Mouse (Mus musculus): ENCODE measurements around the gene C1qtnf4. TPM values are rescaled to one million over a fixed set of nuclear protein-coding genes. Genes with fewer than 3 reads are reported as not detected.

Gene C1qtnf4
- polyA plus RNA-seq, 1 experiment, result 1.7 TPM

DNA sequence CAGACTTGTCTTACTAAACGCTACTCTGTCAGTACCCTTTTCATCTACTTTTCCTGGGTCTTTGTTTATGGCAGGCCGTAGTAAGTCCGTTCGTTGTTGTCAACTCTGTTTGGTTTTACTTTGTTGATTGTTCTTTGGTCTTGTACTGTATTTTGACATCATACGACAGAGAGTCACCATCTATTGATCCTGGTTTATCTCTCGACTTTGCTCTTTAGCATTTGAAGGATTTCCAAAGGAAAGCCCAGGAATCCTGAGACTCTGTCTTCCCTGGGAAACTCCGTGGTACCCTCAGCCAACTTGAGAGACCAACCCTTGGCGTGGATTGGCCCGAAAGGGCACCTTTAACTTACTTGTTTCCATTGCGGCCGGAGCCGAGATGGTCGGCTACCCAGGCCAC lies 42.9 kb downstream of the C1qtnf4 start:
- no peak for DNase-seq (ENCODE audit: low read depth in 1 of 2, low spot score in 2 of 2)
- no peaks in the 10 kb centered on the region for H3K36me3 ChIP-seq (ENCODE audit: control insufficient read depth, insufficient read depth, low read length)
- H3K27ac ChIP-seq (ENCODE audit: insufficient read depth, low read length), result no peak overlapping the region
- 91% methylated on average over 13 of the region's 13 CpGs for WGBS
- no peak for TF ChIP-seq CTCF (IDR thresholded peaks at IDR 0.05; ENCODE audit: extremely low read depth, insufficient read depth, insufficient read length, insufficient replicate concordance)
- TF ChIP-seq POLR2A (IDR thresholded peaks at IDR 0.05; ENCODE audit: low read depth, low read length), result no peak
- no peaks in the 10 kb centered on the region for H3K4me1 ChIP-seq (ENCODE audit: control insufficient read depth, insufficient read depth, insufficient read length)
- H3K27me3 ChIP-seq (ENCODE audit: control insufficient read depth, insufficient read depth, low read length), result no peaks in the 10 kb centered on the region
- H3K4me3 ChIP-seq (ENCODE audit: extremely low read depth, insufficient read depth, insufficient read length), result no peak overlapping the region

DNA sequence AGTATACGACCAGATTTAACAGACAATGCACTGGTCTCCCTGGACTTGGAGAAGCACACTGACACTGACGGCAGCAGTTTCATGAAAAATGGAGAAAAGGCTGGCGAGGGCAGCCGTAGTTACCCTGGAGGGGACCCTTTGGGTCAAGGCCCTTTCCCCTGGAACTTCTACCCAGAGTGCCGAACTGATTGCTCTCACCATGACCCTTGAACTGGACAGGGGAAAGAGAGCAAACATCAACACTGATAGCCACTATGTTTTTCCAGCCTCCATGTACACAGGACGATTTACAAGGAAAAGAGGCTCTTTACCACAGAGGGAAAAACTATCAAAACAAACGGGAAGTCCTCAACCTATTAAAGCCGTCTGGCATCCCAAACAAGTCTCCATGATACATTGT lies 46.2 kb downstream of the C1qtnf4 start:
- Histone ChIP-seq H3K4me1 (ENCODE audit: control insufficient read depth, insufficient read depth, insufficient read length) (no peaks in the 10 kb centered on the region), H3K27me3 (ENCODE audit: control insufficient read depth, insufficient read depth, low read length) (no peaks in the 10 kb centered on the region), H3K27ac (ENCODE audit: insufficient read depth, low read length) (no peak overlapping the region), H3K36me3 (ENCODE audit: control insufficient read depth, insufficient read depth, low read length) (no peaks in the 10 kb centered on the region), H3K4me3 (ENCODE audit: extremely low read depth, insufficient read depth, insufficient read length) (no peak overlapping the region)
- no peak for TF ChIP-seq POLR2A (IDR thresholded peaks at IDR 0.05; ENCODE audit: low read depth, low read length)
- no peak for DNase-seq (ENCODE audit: low read depth in 1 of 2, low spot score in 2 of 2)
- 87% methylated on average over 8 of the region's 8 CpGs for WGBS

DNA sequence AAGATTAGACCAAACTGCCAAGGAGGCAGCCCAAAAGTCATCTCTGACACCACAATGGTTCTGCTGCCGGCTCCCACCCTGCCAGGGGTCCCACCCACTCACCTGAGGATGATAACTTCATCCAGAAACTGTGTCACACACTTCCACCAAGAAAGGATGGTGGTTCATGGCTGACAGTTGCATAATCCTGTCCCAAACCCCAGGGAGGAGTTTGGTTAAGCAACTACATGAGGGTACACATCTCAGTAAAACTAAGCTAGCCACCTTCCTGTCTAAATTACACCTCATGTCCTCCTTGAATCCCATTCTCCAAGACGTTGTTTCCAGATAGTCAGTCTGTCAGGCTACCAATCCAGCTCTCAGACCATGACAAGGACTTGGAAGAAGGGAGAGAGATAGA lies 46.6 kb downstream of the C1qtnf4 start:
- DNase-seq (ENCODE audit: low read depth in 1 of 2, low spot score in 2 of 2), result no peak
- Histone ChIP-seq H3K4me3 (ENCODE audit: extremely low read depth, insufficient read depth, insufficient read length) (no peak overlapping the region), H3K27me3 (ENCODE audit: control insufficient read depth, insufficient read depth, low read length) (no peaks in the 10 kb centered on the region), H3K4me1 (ENCODE audit: control insufficient read depth, insufficient read depth, insufficient read length) (no peaks in the 10 kb centered on the region), H3K27ac (ENCODE audit: insufficient read depth, low read length) (no peak overlapping the region), H3K36me3 (ENCODE audit: control insufficient read depth, insufficient read depth, low read length) (no peaks in the 10 kb centered on the region)
- TF ChIP-seq CTCF (IDR thresholded peaks at IDR 0.05; ENCODE audit: extremely low read depth, insufficient read depth, insufficient read length, insufficient replicate concordance) (no peak), POLR2A (IDR thresholded peaks at IDR 0.05; ENCODE audit: low read depth, low read length) (no peak)
- WGBS, result 76% methylated on average over 2 of the region's 2 CpGs

DNA sequence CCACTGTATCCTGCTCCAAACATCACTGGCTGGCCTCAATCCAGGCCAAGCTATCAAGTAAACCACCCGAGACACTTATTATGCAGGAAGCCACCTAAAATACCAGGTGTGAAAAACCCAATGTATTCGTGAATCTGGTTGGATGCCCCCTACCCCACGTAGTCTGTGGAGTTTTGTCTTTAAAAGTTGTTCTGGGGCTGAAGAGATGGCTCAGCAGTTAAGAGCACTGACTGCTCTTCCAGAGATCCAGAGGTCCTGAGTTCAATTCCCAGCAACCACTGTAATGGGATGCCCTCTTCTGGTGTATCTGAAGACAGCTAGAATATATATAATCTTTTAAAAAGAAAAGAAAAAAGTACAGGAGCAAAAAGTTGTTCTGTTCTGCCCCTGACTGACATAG lies 52.7 kb downstream of the C1qtnf4 start:
- no peak overlapping the region for H3K4me3 ChIP-seq (ENCODE audit: extremely low read depth, insufficient read depth, insufficient read length)
- H3K4me1 ChIP-seq (ENCODE audit: control insufficient read depth, insufficient read depth, insufficient read length), result peaks cover 3% of the 10 kb centered on the region; the same call in 1 of the 2 replicates
- TF ChIP-seq POLR2A (IDR thresholded peaks at IDR 0.05; ENCODE audit: low read depth, low read length) (no peak), CTCF (IDR thresholded peaks at IDR 0.05; ENCODE audit: extremely low read depth, insufficient read depth, insufficient read length, insufficient replicate concordance) (no peak)
- DNase-seq (ENCODE audit: low read depth in 1 of 2, low spot score in 2 of 2), result no peak
- 79% methylated on average over 3 of the region's 3 CpGs for WGBS
- no peaks in the 10 kb centered on the region for H3K36me3 ChIP-seq (ENCODE audit: control insufficient read depth, insufficient read depth, low read length)
- no peaks in the 10 kb centered on the region for H3K27me3 ChIP-seq (ENCODE audit: control insufficient read depth, insufficient read depth, low read length)
- H3K27ac ChIP-seq (ENCODE audit: insufficient read depth, low read length), result no peak overlapping the region

DNA sequence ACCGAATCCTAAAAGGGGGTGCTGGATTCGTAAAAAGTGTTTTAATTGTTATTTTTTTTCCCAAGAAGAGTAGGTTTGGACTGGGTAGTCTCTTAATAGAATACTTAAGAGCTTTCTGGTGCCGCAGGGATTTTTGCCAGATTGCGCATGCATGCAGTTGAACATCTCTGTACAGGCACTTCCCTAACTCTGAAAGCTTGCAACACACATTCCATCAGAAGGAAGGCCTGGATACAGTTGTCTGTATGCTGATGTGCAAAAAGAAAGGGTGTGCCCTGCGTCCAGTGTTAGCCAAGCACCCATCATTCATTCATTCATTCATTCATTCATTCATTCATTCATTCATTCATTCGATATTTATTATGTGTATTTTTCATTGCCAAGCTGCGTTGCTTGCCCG lies 54.1 kb downstream of the C1qtnf4 start:
- H3K27ac ChIP-seq (ENCODE audit: insufficient read depth, low read length), result 0 out of 2 replicates have a peak overlapping the region, but pooled peaks have one; percentile 16
- no peak for DNase-seq (ENCODE audit: low read depth in 1 of 2, low spot score in 2 of 2)
- H3K4me1 ChIP-seq (ENCODE audit: control insufficient read depth, insufficient read depth, insufficient read length), result peaks cover 3% of the 10 kb centered on the region; the same call in 1 of the 2 replicates
- H3K36me3 ChIP-seq (ENCODE audit: control insufficient read depth, insufficient read depth, low read length), result no peaks in the 10 kb centered on the region
- TF ChIP-seq POLR2A (IDR thresholded peaks at IDR 0.05; ENCODE audit: low read depth, low read length) (no peak), CTCF (IDR thresholded peaks at IDR 0.05; ENCODE audit: extremely low read depth, insufficient read depth, insufficient read length, insufficient replicate concordance) (no peak)
- 44% methylated on average over 8 of the region's 8 CpGs for WGBS
- H3K27me3 ChIP-seq (ENCODE audit: control insufficient read depth, insufficient read depth, low read length), result no peaks in the 10 kb centered on the region
- peak overlapping the region; percentile 54 for H3K4me3 ChIP-seq (ENCODE audit: extremely low read depth, insufficient read depth, insufficient read length)

Other genes with a start within 250 kb of the C1qtnf4 start
- gene Nup160, start 208.6 kb upstream of the C1qtnf4 start, polyA plus RNA-seq (2012; rRNA removed), result 10.3 and 11.5 TPM in 2 replicates
- 45.3 and 48.1 TPM in 2 replicates for gene Fnbp4, start 140.5 kb upstream of the C1qtnf4 start, polyA plus RNA-seq (2012; rRNA removed)
- 0.06 and 0.12 TPM in 2 replicates for gene Agbl2, start 103.1 kb upstream of the C1qtnf4 start, polyA plus RNA-seq (2012; rRNA removed)
- 18.5 and 21.4 TPM in 2 replicates for gene Mtch2, start 38.7 kb upstream of the C1qtnf4 start, polyA plus RNA-seq (2012; rRNA removed)
- gene Kbtbd4, start 18.9 kb downstream of the C1qtnf4 start, polyA plus RNA-seq (2012; rRNA removed), result 11.8 and 12.1 TPM in 2 replicates
- 54.7 and 59.7 TPM in 2 replicates for gene Ndufs3, start 19.0 kb downstream of the C1qtnf4 start, polyA plus RNA-seq (2012; rRNA removed)
- 35.3 TPM in 2 replicates for gene Celf1, start 54.5 kb downstream of the C1qtnf4 start, polyA plus RNA-seq (2012; rRNA removed)
- 1.3 and 1.6 TPM in 2 replicates for gene Rapsn, start 149.8 kb downstream of the C1qtnf4 start, polyA plus RNA-seq (2012; rRNA removed)
- 37.0 and 43.3 TPM in 2 replicates for gene Psmc3, start 168.1 kb downstream of the C1qtnf4 start, polyA plus RNA-seq (2012; rRNA removed)
- gene Slc39a13, start 184.6 kb downstream of the C1qtnf4 start, polyA plus RNA-seq (2012; rRNA removed), result 31.3 and 35.6 TPM in 2 replicates
- gene Spi1, start 196.5 kb downstream of the C1qtnf4 start, polyA plus RNA-seq (2012; rRNA removed), result 199 and 220 TPM in 2 replicates
- gene Mybpc3, start 232.3 kb downstream of the C1qtnf4 start, polyA plus RNA-seq (2012; rRNA removed), result 0.31 and 0.50 TPM in 2 replicates